In the genomic region with DNA sequence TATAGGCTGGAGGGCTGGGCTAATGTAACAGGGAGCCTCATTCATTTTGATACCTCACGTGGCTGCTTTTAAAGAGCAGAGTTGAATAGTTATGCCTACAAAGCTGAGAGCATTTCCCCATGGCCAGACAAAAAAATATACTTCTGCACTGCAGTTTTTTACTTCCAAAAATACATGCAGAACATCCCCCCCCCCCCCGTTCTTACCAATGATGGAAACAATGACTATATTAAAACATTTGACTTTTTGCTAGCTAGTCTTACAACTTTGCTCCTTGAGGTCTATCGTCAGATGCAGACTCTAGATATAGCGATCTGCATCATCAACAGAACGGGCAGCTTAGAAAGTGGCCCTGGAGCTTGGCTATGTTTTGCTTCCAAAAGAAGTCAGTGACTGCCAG, we compare ENCODE assay signal across 26 mouse cellular contexts.
"Had no signal": no experiment of that assay in that cellular context is flagged by ENCODE, and none has a peak within 500 bp of the region (broad histone marks: within the 10 kb centered on the region; RNA-seq: fewer than 3 reads in every experiment).

No protein-coding gene starts in this region.

- H3K4me1 ChIP-seq: embryonic facial prominence, embryonic 12.5 days; embryonic facial prominence, embryonic 15.5 days had no signal

- H3K9ac ChIP-seq: embryonic facial prominence, embryonic 12.5 days; embryonic facial prominence, embryonic 13.5 days; embryonic facial prominence, embryonic 15.5 days; forebrain, embryonic 12.5 days; forebrain, embryonic 13.5 days; forebrain, embryonic 15.5 days; forebrain, postnatal 0 days had no signal

- H3K4me2 ChIP-seq: embryonic facial prominence, embryonic 12.5 days; embryonic facial prominence, embryonic 13.5 days; embryonic facial prominence, embryonic 15.5 days; forebrain, embryonic 12.5 days; forebrain, embryonic 13.5 days; forebrain, embryonic 15.5 days had no signal

- ATAC-seq: forebrain, embryonic 13.5 days; forebrain, embryonic 14.5 days; forebrain, embryonic 15.5 days; forebrain, embryonic 16.5 days; forebrain, postnatal 0 days had no signal

- H3K9me3 ChIP-seq: embryonic facial prominence, embryonic 10.5 days; embryonic facial prominence, embryonic 12.5 days; embryonic facial prominence, embryonic 15.5 days; forebrain, embryonic 10.5 days; forebrain, embryonic 12.5 days; forebrain, embryonic 13.5 days; forebrain, embryonic 15.5 days had no signal

- H3K27ac ChIP-seq: embryonic facial prominence, embryonic 10.5 days; embryonic facial prominence, embryonic 12.5 days; embryonic facial prominence, embryonic 13.5 days; embryonic facial prominence, embryonic 15.5 days; forebrain, embryonic 10.5 days; forebrain, embryonic 12.5 days; forebrain, embryonic 13.5 days; forebrain, embryonic 15.5 days; gastrocnemius, adult 2 months; heart, adult 2 months had no signal

- H3K4me3 ChIP-seq: embryonic facial prominence, embryonic 10.5 days; embryonic facial prominence, embryonic 12.5 days; embryonic facial prominence, embryonic 13.5 days; embryonic facial prominence, embryonic 15.5 days; erythroblast, embryonic 14.5 days; forebrain, embryonic 10.5 days; forebrain, embryonic 12.5 days; forebrain, embryonic 13.5 days; forebrain, embryonic 15.5 days; gastrocnemius, adult 2 months; heart, adult 2 months had no signal

- H3K27me3 ChIP-seq: embryonic facial prominence, embryonic 12.5 days; embryonic facial prominence, embryonic 13.5 days; embryonic facial prominence, embryonic 15.5 days; forebrain, embryonic 12.5 days; forebrain, embryonic 13.5 days; forebrain, embryonic 15.5 days had no signal

- DNase-seq: cerebellum, adult 8-10 months; cerebellum, adult 9-11 months; cerebellum, postnatal 10 days; cerebellum, postnatal 25 days; cerebellum, postnatal 36 days; embryo, embryonic 11 days; forebrain, postnatal 0 days; gastrocnemius, adult 2 months; gastrocnemius, postnatal 10 days; gastrocnemius, postnatal 14 days; gastrocnemius, postnatal 25 days; gastrocnemius, postnatal 36 days; heart, adult 11 months; heart, adult 18-20 months; heart, adult 2 months had no signal

- H3K36me3 ChIP-seq: embryonic facial prominence, embryonic 10.5 days; embryonic facial prominence, embryonic 12.5 days; embryonic facial prominence, embryonic 13.5 days; embryonic facial prominence, embryonic 15.5 days; forebrain, embryonic 10.5 days; forebrain, embryonic 12.5 days; forebrain, embryonic 15.5 days had no signal
